Mouse (Mus musculus) right cerebral cortex, postnatal 36 days (tissue): ENCODE results near the gene Rfxank.

ENCODE experiments used
- DNase-seq, 2 experiments: peaks; one replicate each; pipeline ENCODE4 v3.0.0; 2022; ENCODE audit warnings: low spot score in 2 of 2, mixed read lengths in 1 of 2

Rfxank gene

DNA sequence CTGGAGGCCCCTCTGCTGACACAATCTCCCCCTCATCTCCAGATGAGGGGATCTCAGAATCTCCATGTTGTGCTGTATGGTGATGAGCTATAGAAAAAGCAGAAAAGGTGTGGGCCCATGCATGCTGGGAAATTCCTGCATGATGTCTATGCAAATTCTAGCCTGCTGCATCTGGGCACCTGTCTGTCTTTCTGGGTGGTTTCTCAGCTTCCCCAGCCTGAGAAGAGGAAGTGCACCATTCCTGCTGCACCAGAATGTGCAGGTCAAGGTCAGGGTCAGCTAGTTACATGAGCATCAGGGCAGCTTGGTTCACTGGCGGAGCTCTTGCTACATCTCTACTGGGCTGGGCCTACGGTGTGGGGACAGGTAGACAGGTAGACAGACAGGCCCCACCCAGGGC, 28.5 kb downstream of the Rfxank start:
- no peak for DNase-seq

GRCm38 (mm10) chr8:70104922-70105321, 34.0 kb downstream of the Rfxank start:
- DNase-seq, result no peak

- DNase-seq, result no peak
Observed at GRCm38 (mm10) chr8:70104506-70104905, 34.4 kb downstream of the Rfxank start.

DNA sequence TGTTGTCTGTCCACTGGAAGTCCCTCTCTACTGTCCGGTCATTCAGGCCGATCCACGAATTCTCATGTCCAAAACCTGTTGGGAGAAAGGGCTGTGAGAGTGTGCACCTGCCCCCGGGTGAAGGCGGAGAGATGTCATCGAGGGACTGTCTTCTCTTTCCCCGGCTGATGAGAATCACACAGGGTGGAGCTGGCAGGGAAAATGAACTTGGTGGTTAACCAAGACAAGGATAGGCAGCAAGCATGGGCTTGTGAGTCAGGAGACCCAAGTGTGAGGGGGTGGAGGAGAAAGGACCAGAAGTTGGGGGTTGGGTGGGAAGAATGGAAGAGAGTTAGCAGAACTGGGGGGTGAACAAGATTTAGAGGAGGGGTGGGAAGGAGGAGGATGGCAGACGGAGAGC, 38.7 kb downstream of the Rfxank start:
- DNase-seq, result peak in 1 of 2 experiments; percentile 53

DNA sequence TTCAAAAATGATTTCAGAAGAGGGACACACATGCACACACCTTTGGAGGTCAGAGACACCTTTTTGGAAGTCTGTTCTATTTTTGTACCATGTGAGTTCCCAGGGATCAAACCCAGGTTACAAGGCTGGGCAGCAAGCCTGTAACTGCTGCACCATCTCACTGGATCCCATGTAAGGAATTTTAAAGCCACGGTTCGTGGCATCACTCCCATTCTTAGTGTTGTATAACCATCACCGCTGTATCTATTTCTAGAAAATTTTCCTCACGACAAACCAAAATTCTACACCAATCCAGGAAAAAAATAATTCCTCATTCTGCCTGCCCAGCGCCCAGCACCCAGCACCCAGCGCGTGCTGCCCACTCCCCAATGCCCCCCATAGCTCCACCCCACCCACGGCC, 39.7 kb downstream of the Rfxank start:
- DNase-seq, result peak in 1 of 2 experiments; percentile 56

GRCm38 (mm10) chr8:70092786-70093185, 46.2 kb downstream of the Rfxank start:
- no peak for DNase-seq

GRCm38 (mm10) chr8:70089296-70089960, 49.5 kb downstream of the Rfxank start:
- no peak for DNase-seq

GRCm38 (mm10) chr8:70087836-70088650, 50.9 kb downstream of the Rfxank start:
- DNase-seq, result peak in 1 of 2 experiments; percentile 58

DNA sequence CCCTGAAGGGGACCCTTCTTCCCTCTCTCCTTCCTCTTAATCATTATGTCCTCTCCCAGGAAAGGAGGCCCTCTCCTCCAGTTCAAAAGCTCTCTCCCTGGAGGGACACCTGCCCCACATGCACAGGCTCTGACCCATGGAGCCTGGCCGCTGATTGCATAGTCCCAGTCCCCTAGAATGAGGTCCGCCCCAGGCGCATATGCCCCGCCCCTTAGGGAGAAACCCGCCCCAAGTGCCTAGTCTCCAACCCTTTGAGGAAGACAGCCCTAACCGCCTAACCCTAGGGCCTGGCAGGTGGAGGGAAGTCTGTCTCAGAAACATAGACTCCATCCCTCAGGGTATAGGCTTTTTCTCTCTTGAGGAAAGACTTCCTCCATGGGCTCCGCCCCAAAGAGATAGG, 51.7 kb downstream of the Rfxank start:
- no peak for DNase-seq

DNA sequence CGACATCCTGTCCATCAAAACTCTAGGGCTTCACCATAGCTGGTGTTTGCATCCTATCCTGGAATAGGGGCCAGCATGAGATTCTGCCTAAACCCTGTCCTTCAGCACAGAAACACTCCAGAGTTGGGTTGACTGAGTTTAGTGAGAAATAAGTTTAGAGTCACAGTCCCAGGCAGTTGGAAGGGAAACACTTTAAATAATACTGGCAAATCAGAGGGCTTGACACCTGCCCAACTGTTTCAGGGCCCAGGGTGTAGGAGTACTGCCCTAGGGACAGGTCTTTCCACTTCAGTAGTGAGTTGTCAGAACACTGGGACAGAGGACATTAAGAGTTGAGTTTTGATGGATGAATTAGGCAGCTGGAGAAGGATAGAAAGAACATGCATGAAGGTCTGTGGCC, 52.8 kb downstream of the Rfxank start:
- DNase-seq, result no peak

GRCm38 (mm10) chr8:70084191-70085065, 54.5 kb downstream of the Rfxank start:
- DNase-seq, result no peak

DNA sequence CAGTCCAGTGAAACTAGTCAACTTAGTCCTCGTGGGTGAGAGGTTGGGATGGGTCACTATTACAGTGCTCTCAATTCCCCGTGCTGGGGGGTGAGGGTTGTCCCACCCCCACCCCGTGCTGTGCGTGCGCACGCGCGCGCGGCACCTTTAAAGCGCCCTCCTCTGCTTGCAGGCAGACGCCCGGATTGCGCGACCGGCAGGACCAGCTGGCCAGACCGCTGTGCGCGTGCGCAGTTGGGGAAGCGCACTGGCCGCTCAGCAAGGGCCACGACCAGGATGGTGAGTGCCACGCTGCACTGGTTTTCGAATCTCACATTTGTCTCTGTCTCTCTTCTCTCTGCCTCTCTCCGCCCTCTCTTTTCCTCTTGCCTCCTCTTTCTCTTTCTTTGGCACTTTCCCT, 55.7 kb downstream of the Rfxank start, which contains the start of gene Hapln4:
Gene Hapln4 (plus strand): TSS at position 173 of the 400 bp plus-strand sequence.
- peak in 1 of 2 experiments; percentile 56 for DNase-seq

- no peak for DNase-seq
Observed at GRCm38 (mm10) chr8:70081976-70082375, 57.0 kb downstream of the Rfxank start.
